Mouse (Mus musculus) MN1 (cell line): ENCODE data around the gene Polr1e.
"Not testable (repeated sequence)": the region's sequence is repeated elsewhere in the genome, so short reads cannot be mapped to it uniquely, and the experiment has no call there.

Experiments used
- DNase-seq: peaks from one replicate; pipeline ENCODE4 v3.0.0-alpha.2; 2016; ENCODE audit warnings: low spot score

Gene Polr1e

GRCm38 (mm10) chr4:45055451-45055850, 37.1 kb downstream of the Polr1e start:
- no peak for DNase-seq

- DNase-seq: not testable (repeated sequence)
Observed at GRCm38 (mm10) chr4:45063836-45064235, 45.5 kb downstream of the Polr1e start.

GRCm38 (mm10) chr4:45064577-45064976, 46.2 kb downstream of the Polr1e start:
- DNase-seq: no peak

GRCm38 (mm10) chr4:45066036-45066730, 47.8 kb downstream of the Polr1e start:
- no peak for DNase-seq

GRCm38 (mm10) chr4:45067742-45068141, 49.4 kb downstream of the Polr1e start:
- DNase-seq: no peak

GRCm38 (mm10) chr4:45072261-45072973, 54.0 kb downstream of the Polr1e start:
- DNase-seq: no peak

- DNase-seq: no peak
Observed at GRCm38 (mm10) chr4:45073544-45073943, 55.2 kb downstream of the Polr1e start.

GRCm38 (mm10) chr4:45081041-45081440, 62.7 kb downstream of the Polr1e start:
- DNase-seq: not testable (repeated sequence)

- DNase-seq: peak; percentile 47
Observed at GRCm38 (mm10) chr4:45082951-45083350, 64.6 kb downstream of the Polr1e start.

GRCm38 (mm10) chr4:45083487-45083886, 65.1 kb downstream of the Polr1e start:
- peak; percentile 48 for DNase-seq

GRCm38 (mm10) chr4:45084021-45084894, 65.9 kb downstream of the Polr1e start, which contains the start of gene Fbxo10:
TSS of gene Fbxo10 (minus strand) at chr4:45084604.
- DNase-seq: peak; percentile 95

GRCm38 (mm10) chr4:45084895-45085290, 66.5 kb downstream of the Polr1e start:
- DNase-seq: peak; percentile 30
